Mouse (Mus musculus): ENCODE measurements around the gene 1700010B08Rik. TPM values are rescaled to one million over a fixed set of nuclear protein-coding genes. Genes with fewer than 3 reads are reported as not detected.

The 1700010B08Rik gene
- total RNA-seq, 2 experiments from 2014 or later, result not detected

Small RNAs within 50 kb of the gene (microRNA-seq; reads per million reads assigned to microRNA genes)
- 0 reads per million in 2 experiments for gene Mir6340

Other genes with a start within 250 kb of the 1700010B08Rik start
- not detected for gene 1700021F07Rik, start 196.8 kb upstream of the 1700010B08Rik start, total RNA-seq (2021)
- gene Ankrd60, start 141.1 kb upstream of the 1700010B08Rik start, total RNA-seq (2021), result not detected
- 10 to 100 TPM; 33.6 to 40.1 TPM for gene Rab22a, start 59.7 kb upstream of the 1700010B08Rik start, total RNA-seq (2021)
- gene Vapb, start 18.1 kb downstream of the 1700010B08Rik start, total RNA-seq (2021), result 100 to 1,000 TPM; 111 to 126 TPM